ENCODE assay signal across 12 mouse cellular contexts in genomic region chr7:67477996-67478395, GRCm38 (mm10).
DNase-seq lines count a peak whose midpoint lies in the region; ATAC-seq lines count a peak whose summit lies in the region.
"Had no signal": no experiment of that assay in that cellular context is flagged by ENCODE, and none has a peak within 500 bp of the region (broad histone marks: within the 10 kb centered on the region; RNA-seq: fewer than 3 reads in every experiment).

No protein-coding gene starts in this region.

- peak; percentile 49; the same call in 1 of the 2 replicates for ATAC-seq in neural tube, embryonic 12.5 days (ENCODE audit: low FRiP score, low read depth)
- ATAC-seq in monocyte, adult 5-6 weeks (replicated peaks; ENCODE audit: insufficient number of reproducible peaks, low FRiP score, low TSS enrichment, poor library complexity, severe bottlenecking) = no peak

- no peak overlapping the region for H3K9ac ChIP-seq in neural tube, embryonic 12.5 days
- H3K9ac ChIP-seq: lung, embryonic 15.5 days had no signal

- H3K27me3 ChIP-seq in hindbrain, embryonic 10.5 days (ENCODE audit: insufficient read depth, poor library complexity, severe bottlenecking) = no peaks in the 10 kb centered on the region; the same call in 1 of the 2 replicates
- no peaks in the 10 kb centered on the region for H3K27me3 ChIP-seq in neural tube, embryonic 12.5 days (replicated peaks)
- H3K27me3 ChIP-seq: lung, embryonic 15.5 days had no signal

- H3K4me3 ChIP-seq in hindbrain, embryonic 10.5 days = no peak overlapping the region
- H3K4me3 ChIP-seq in neural tube, embryonic 12.5 days = no peak overlapping the region
- H3K4me3 ChIP-seq: heart, adult 2 months; lung, embryonic 15.5 days had no signal

- H3K9me3 ChIP-seq in hindbrain, embryonic 10.5 days = no peaks in the 10 kb centered on the region
- H3K9me3 ChIP-seq in neural tube, embryonic 12.5 days = no peaks in the 10 kb centered on the region
- H3K9me3 ChIP-seq: lung, embryonic 15.5 days had no signal

- H3K4me1 ChIP-seq in hindbrain, embryonic 10.5 days (replicated peaks) = peaks cover 44% of the 10 kb centered on the region
- H3K4me1 ChIP-seq in neural tube, embryonic 12.5 days = peaks cover 27% of the 10 kb centered on the region

- H3K36me3 ChIP-seq in hindbrain, embryonic 10.5 days = no peaks in the 10 kb centered on the region
- H3K36me3 ChIP-seq in neural tube, embryonic 12.5 days = no peaks in the 10 kb centered on the region
- H3K36me3 ChIP-seq: lung, embryonic 15.5 days had no signal

- peak overlapping the region; percentile 53 for H3K27ac ChIP-seq in hindbrain, embryonic 10.5 days
- no peak overlapping the region for H3K27ac ChIP-seq in neural tube, embryonic 12.5 days
- H3K27ac ChIP-seq: heart, adult 2 months; lung, embryonic 15.5 days had no signal

- H3K4me2 ChIP-seq in neural tube, embryonic 12.5 days (replicated peaks) = peak overlapping the region; percentile 30
- H3K4me2 ChIP-seq: lung, embryonic 15.5 days had no signal

- DNase-seq in right cerebral cortex, adult 18-20 months = peak; percentile 60
- no peak for DNase-seq in right cerebral cortex, postnatal 36 days (ENCODE audit: low spot score in 2 of 2)
- DNase-seq in hindbrain, embryonic 10.5 days (ENCODE audit: low spot score) = no peak
- peak; percentile 42 to 69 for DNase-seq in thymus, postnatal 36 days
- DNase-seq in natural killer cell, adult 2 months (ENCODE audit: low spot score in 2 of 2) = no peak
- DNase-seq in layer of hippocampus, postnatal 25 days (ENCODE audit: extremely low spot score in 1 of 2, low spot score in 1 of 2) = no peak
- DNase-seq: heart, adult 2 months; kidney, adult 18-20 months; left cerebral cortex, postnatal 4 days had no signal

- WGBS in hindbrain, embryonic 10.5 days = 49% methylated on average over 9 of the region's 10 CpGs
- 30% methylated on average over 9 of the region's 10 CpGs for WGBS in neural tube, embryonic 12.5 days

Comparison
In these comparisons a context has a peak if more than half of its experiments do, and no peak if none do; other contexts are left out.
1. DNase-seq: peak in right cerebral cortex, adult 18-20 months (single experiment) and thymus, postnatal 36 days (2 of 2); none in right cerebral cortex, postnatal 36 days (0 of 2), hindbrain, embryonic 10.5 days (single experiment), natural killer cell, adult 2 months (0 of 2) and layer of hippocampus, postnatal 25 days (0 of 2).